Mouse (Mus musculus): Measurements from ENCODE around the gene Akr1c14. TPM values are rescaled to one million over a fixed set of nuclear protein-coding genes. Genes with fewer than 3 reads are reported as not detected.

The Akr1c14 gene
- polyA plus RNA-seq (2021; fragmentation: Nextera tagmentation) = 1.2 and 1.5 TPM in 2 replicates
- long read RNA-seq, experiment 1, transcript Akr1c14-201 (9 exons, 2,436 nt) = major isoform, 12 of 14 reads
- long read RNA-seq, experiment 1, partial matches to known transcripts = 0 of 14 reads
- long read RNA-seq, experiment 1, other reads (novel, unspliced or antisense) = 2 of 14 reads
- long read RNA-seq, experiment 2, partial matches to known transcripts = 0 of 2 reads
- long read RNA-seq, experiment 2, other reads (novel, unspliced or antisense) = 0 of 2 reads

GRCm38 (mm10) chr13:4048719-4049118 lies at the start of gene Akr1c14:
Gene Akr1c14 (plus strand): TSS chr13:4049011.

Other genes starting within 250 kb of the Akr1c14 start
- gene Calml3, start 244.7 kb upstream of the Akr1c14 start, polyA plus RNA-seq (2021; fragmentation: Nextera tagmentation) = not detected in 2 replicates
- gene Calm4, start 211.3 kb upstream of the Akr1c14 start, polyA plus RNA-seq (2021; fragmentation: Nextera tagmentation) = not detected in 2 replicates
- gene Calm5, start 194.8 kb upstream of the Akr1c14 start, polyA plus RNA-seq (2021; fragmentation: Nextera tagmentation) = not detected in 2 replicates
- 10.7 and 12.9 TPM in 2 replicates for gene Net1, start 130.8 kb upstream of the Akr1c14 start, polyA plus RNA-seq (2021; fragmentation: Nextera tagmentation)
- gene Tubal3, start 130.7 kb upstream of the Akr1c14 start, polyA plus RNA-seq (2021; fragmentation: Nextera tagmentation) = not detected in 2 replicates
- gene Ucn3, start 103.7 kb upstream of the Akr1c14 start, polyA plus RNA-seq (2021; fragmentation: Nextera tagmentation) = 0.11 and 0.49 TPM in 2 replicates
- gene Akr1c18, start 101.6 kb downstream of the Akr1c14 start, polyA plus RNA-seq (2021; fragmentation: Nextera tagmentation) = 3.8 and 4.2 TPM in 2 replicates
- gene Akr1c13, start 142.1 kb downstream of the Akr1c14 start, polyA plus RNA-seq (2021; fragmentation: Nextera tagmentation) = 0.54 and 0.64 TPM in 2 replicates
- 0.13 TPM in 1 of 2 replicates, not detected in the other for gene Akr1c19, start 179.7 kb downstream of the Akr1c14 start, polyA plus RNA-seq (2021; fragmentation: Nextera tagmentation)
- not detected in 2 replicates for gene Akr1c12, start 230.4 kb downstream of the Akr1c14 start, polyA plus RNA-seq (2021; fragmentation: Nextera tagmentation)